Mouse (Mus musculus) thymus, adult 2 months (tissue): Measurements from ENCODE around the gene Cdh15. TPM values are rescaled to one million over a fixed set of nuclear protein-coding genes. Genes with fewer than 3 reads are reported as not detected.

Source experiments
- DNase-seq: peaks from one replicate; pipeline ENCODE4 v3.0.0; 2021
- H3K27ac ChIP-seq: fragments of 200-500 bp; 2 replicates; pipeline ENCODE4 v1.5.1; 2012; ENCODE audit warnings: low read length, control low read depth; ENCODE audit not compliant: control insufficient read depth, insufficient read depth
- H3K27me3 ChIP-seq: fragments of 200-500 bp; 2 replicates; pipeline ENCODE4 v1.6.1; 2012; ENCODE audit warnings: mild to moderate bottlenecking, low read length, moderate library complexity, mixed read lengths; ENCODE audit not compliant: control insufficient read depth, insufficient read depth
- H3K36me3 ChIP-seq: fragments of 200-500 bp; 2 replicates; pipeline ENCODE4 v1.6.1; 2012; ENCODE audit warnings: mild to moderate bottlenecking, low read length, moderate library complexity; ENCODE audit not compliant: control insufficient read depth, insufficient read depth
- H3K4me1 ChIP-seq: fragments of 200-500 bp; replicated peaks from 2 replicates; pipeline ENCODE4 v1.6.1; 2012; ENCODE audit warnings: low read length; ENCODE audit not compliant: control insufficient read depth, insufficient read depth
- H3K4me3 ChIP-seq: fragments of 200-500 bp; 2 replicates; pipeline ENCODE4 v1.5.1; 2012; ENCODE audit warnings: mild to moderate bottlenecking, low read length, control low read depth, moderate library complexity; ENCODE audit not compliant: control insufficient read depth, insufficient read depth
- CTCF ChIP-seq: fragments of 200-500 bp; IDR thresholded peaks from 2 replicates; pipeline ENCODE4 v1.5.1; 2012; ENCODE audit warnings: mild to moderate bottlenecking, control low read depth, low read length, moderate library complexity, borderline replicate concordance; ENCODE audit not compliant: control insufficient read depth, poor library complexity, insufficient read depth; ENCODE audit errors: extremely low read depth
- POLR2A ChIP-seq: fragments of 200-500 bp; IDR thresholded peaks from 2 replicates; pipeline ENCODE4 v1.6.1; 2012; ENCODE audit warnings: mild to moderate bottlenecking, low read length, control low read depth, moderate library complexity; ENCODE audit not compliant: control insufficient read depth, poor library complexity, insufficient read depth; ENCODE audit errors: extremely low read depth
- WGBS: fragments of 180-500 bp; shearing (Covaris S2); methylation state at CpG from one replicate; pipeline ENCODE4 v1.1.7; 2018; 5-methylcytosine and 5-hydroxymethylcytosine counted together
- polyA plus RNA-seq: library from polyadenylated mRNA; depleted of rRNA; stranded (reverse); fragments of >200 nt; gene quantifications from 2 replicates; pipeline ENCODE4 v1.2.3, GENCODE M21; 2012

Gene Cdh15
- polyA plus RNA-seq, 1 experiment: 0.11 TPM

GRCm38 (mm10) chr8:122853340-122853771, 5.6 kb downstream of the Cdh15 start:
- DNase-seq: no peak
- Histone ChIP-seq H3K36me3 (no peaks in the 10 kb centered on the region), H3K27ac (no peak overlapping the region), H3K4me3 (no peak overlapping the region), H3K4me1 (no peaks in the 10 kb centered on the region; the same call in 1 of the 2 replicates), H3K27me3 (no peaks in the 10 kb centered on the region)
- TF ChIP-seq POLR2A (no peak), CTCF (no peak)
- WGBS: 85% methylated on average over 11 of the region's 11 CpGs

- TF ChIP-seq POLR2A: no peak
- no peak for TF ChIP-seq CTCF
- no peak for DNase-seq
- no peaks in the 10 kb centered on the region for H3K27me3 ChIP-seq
- no peaks in the 10 kb centered on the region for H3K4me1 ChIP-seq
- H3K4me3 ChIP-seq: no peak overlapping the region
- H3K27ac ChIP-seq: no peak overlapping the region
- H3K36me3 ChIP-seq: no peaks in the 10 kb centered on the region
- 72% methylated on average over 7 of the region's 7 CpGs for WGBS
Observed at GRCm38 (mm10) chr8:122854388-122854787, 6.6 kb downstream of the Cdh15 start.

GRCm38 (mm10) chr8:122855123-122855522, 7.4 kb downstream of the Cdh15 start:
- no peak for TF ChIP-seq CTCF
- no peak for TF ChIP-seq POLR2A
- no peak for DNase-seq
- Histone ChIP-seq H3K4me1 (no peaks in the 10 kb centered on the region), H3K4me3 (no peak overlapping the region), H3K36me3 (no peaks in the 10 kb centered on the region), H3K27me3 (no peaks in the 10 kb centered on the region), H3K27ac (no peak overlapping the region)
- WGBS: 88% methylated on average over 4 of the region's 4 CpGs

DNA sequence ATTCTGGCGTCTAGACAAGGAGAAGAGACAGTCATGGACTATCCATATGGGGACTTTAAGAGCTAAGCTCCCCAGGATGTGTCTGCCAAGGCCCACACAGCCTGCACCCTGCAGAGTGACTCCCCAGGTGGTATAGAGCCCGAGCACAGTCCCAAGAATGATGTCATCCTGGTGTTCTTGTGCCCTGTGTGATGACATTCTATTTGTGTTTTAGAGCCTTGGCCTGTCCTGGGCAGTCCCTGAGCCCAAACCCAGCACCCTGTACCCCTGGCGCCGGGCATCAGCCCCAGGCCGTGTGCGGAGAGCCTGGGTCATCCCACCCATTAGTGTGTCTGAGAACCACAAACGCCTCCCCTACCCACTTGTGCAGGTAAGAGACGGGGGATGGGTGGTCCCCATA, 8.5 kb downstream of the Cdh15 start:
- Histone ChIP-seq H3K27ac (no peak overlapping the region), H3K4me1 (no peaks in the 10 kb centered on the region), H3K4me3 (no peak overlapping the region), H3K27me3 (no peaks in the 10 kb centered on the region), H3K36me3 (no peaks in the 10 kb centered on the region)
- 93% methylated on average over 8 of the region's 8 CpGs for WGBS
- no peak for TF ChIP-seq CTCF
- TF ChIP-seq POLR2A: no peak
- no peak for DNase-seq

GRCm38 (mm10) chr8:122859843-122860242, 12.1 kb downstream of the Cdh15 start:
- Histone ChIP-seq H3K4me3 (no peak overlapping the region), H3K27me3 (no peaks in the 10 kb centered on the region), H3K36me3 (no peaks in the 10 kb centered on the region), H3K4me1 (peaks cover 3% of the 10 kb centered on the region; the same call in 1 of the 2 replicates), H3K27ac (no peak overlapping the region)
- WGBS: 87% methylated on average over 13 of the region's 13 CpGs
- DNase-seq: no peak
- TF ChIP-seq CTCF (no peak), POLR2A (no peak)

GRCm38 (mm10) chr8:122864719-122865129, 17.0 kb downstream of the Cdh15 start:
- no peaks in the 10 kb centered on the region for H3K36me3 ChIP-seq
- no peak for DNase-seq
- peak overlapping the region; percentile 20 for H3K4me3 ChIP-seq
- no peaks in the 10 kb centered on the region for H3K27me3 ChIP-seq
- TF ChIP-seq POLR2A (no peak), CTCF (no peak)
- H3K27ac ChIP-seq: no peak overlapping the region
- peaks cover 6% of the 10 kb centered on the region for H3K4me1 ChIP-seq
- WGBS: 59% methylated on average over 26 of the region's 26 CpGs

- Histone ChIP-seq H3K4me1 (peaks cover 12% of the 10 kb centered on the region), H3K4me3 (peak overlapping the region; percentile 20), H3K36me3 (no peaks in the 10 kb centered on the region), H3K27me3 (no peaks in the 10 kb centered on the region), H3K27ac (no peak overlapping the region)
- peak; percentile 48 for DNase-seq
- no peak for TF ChIP-seq CTCF
- no peak for TF ChIP-seq POLR2A
- 56% methylated on average over 10 of the region's 10 CpGs for WGBS
Observed at GRCm38 (mm10) chr8:122865441-122865840, 17.7 kb downstream of the Cdh15 start.
